Mouse (Mus musculus): ENCODE results near the gene Ppm1l. TPM values are rescaled to one million over a fixed set of nuclear protein-coding genes. Genes with fewer than 3 reads are reported as not detected.

Gene Ppm1l
- total and polyA plus RNA-seq, 3 experiments: not detected

DNA sequence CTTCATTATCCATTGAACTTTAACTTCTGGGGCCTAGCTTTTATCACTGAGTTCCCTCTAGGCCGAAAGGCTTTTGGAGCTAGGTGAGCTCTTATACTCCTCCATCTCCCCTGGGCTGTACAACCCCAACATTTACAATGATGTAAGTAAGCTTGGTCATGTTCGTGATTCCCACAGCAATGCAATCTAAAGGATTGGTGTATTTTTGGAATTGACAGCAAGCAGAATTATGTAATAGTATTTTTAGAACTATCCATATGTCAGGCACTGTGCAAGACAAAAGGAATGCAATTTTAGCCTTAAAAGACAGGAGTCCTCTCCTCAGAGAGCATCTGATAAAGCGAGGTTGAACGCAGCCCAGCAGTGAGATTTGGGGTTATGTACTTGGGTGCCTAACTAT, 149.1 kb downstream of the Ppm1l start:
- TF ChIP-seq JUND (IDR thresholded peaks at IDR 0.05; ENCODE audit: low read depth, low read length): no peak
- no peak for TF ChIP-seq TAL1 (IDR thresholded peaks at IDR 0.05; ENCODE audit: low read length)
- no peak for TF ChIP-seq MAX (IDR thresholded peaks at IDR 0.05; ENCODE audit: low read length)
- TF ChIP-seq EP300 (IDR thresholded peaks at IDR 0.05; ENCODE audit: low read depth in 1 of 2, low read length in 2 of 2): no peak
- no peaks in the 10 kb centered on the region for H3K79me2 ChIP-seq (ENCODE audit: control insufficient read depth, insufficient read depth, low read length, poor library complexity)
- no peaks in the 10 kb centered on the region for H3K9me3 ChIP-seq (replicated peaks; ENCODE audit: insufficient read depth, low read length)
- no peaks in the 10 kb centered on the region for H3K27me3 ChIP-seq (ENCODE audit: control insufficient read depth in 1 of 2, insufficient read depth in 2 of 2, low read length in 2 of 2)
- H3K27ac ChIP-seq (ENCODE audit: control insufficient read depth, low read depth, low read length): no peak overlapping the region
- peaks cover 0 to 7% of the 10 kb centered on the region in 2 experiments; a peak in 2 of 4 replicates for H3K4me1 ChIP-seq (ENCODE audit: control insufficient read depth in 1 of 2, insufficient read depth in 2 of 2, low read length in 2 of 2)
- no peak overlapping the region for H3K4me3 ChIP-seq (ENCODE audit: control insufficient read depth in 1 of 2, insufficient read depth in 1 of 2, low read depth in 2 of 2, low read length in 2 of 2)
- no peak for DNase-seq (ENCODE audit: low read depth, low spot score)
- no peak overlapping the region for H3K9ac ChIP-seq (ENCODE audit: control insufficient read depth, low read depth, low read length, poor library complexity, severe bottlenecking)
- H3K36me3 ChIP-seq (ENCODE audit: control insufficient read depth in 1 of 2, insufficient read depth in 2 of 2, low read length in 2 of 2): no peaks in the 10 kb centered on the region; a peak in 1 of 4 replicates

DNA sequence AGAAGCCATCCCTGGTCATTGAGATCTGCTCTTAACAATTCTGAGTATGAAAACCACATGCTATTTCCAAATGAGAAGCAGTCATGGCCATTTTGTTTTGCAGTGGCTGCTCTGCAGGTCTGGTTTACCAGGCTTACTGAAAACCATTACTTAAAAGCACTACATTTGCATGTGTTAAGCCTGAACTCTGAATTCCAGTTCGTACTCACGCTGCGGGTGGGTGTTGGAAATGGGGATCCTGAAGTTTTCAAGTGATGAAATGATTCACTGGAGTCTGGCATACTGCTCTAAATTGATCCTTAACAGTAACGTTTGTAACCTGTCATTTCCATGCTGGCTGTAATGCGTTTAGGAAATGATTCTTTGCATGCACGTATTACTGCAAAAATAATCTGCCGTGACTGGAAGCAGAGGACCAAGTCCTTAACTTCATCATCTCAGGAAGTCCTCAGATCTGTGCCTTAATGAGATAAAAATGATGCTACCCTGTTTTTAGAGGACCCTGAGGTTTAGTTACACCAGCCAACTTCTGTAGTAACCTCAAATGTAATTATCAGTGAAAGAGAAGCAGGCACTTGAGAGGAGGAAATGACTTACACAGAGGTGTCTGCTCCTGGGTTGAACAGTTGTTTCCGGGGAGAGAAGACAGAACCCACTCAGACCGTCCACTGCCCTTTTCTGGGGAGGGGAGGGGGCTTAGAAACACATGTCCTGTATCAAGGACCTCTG, 151.8 kb downstream of the Ppm1l start:
- TF ChIP-seq RCOR1 (IDR thresholded peaks at IDR 0.05; ENCODE audit: low read depth, low read length) (no peak), TCF12 (IDR thresholded peaks at IDR 0.05; ENCODE audit: low read depth, low read length) (peak; percentile 25; the same call in 1 of the 2 replicates), ZNF384 (IDR thresholded peaks at IDR 0.05; ENCODE audit: low read depth, low read length) (no peak)
- H3K4me1 ChIP-seq (ENCODE audit: control insufficient read depth in 1 of 2, insufficient read depth in 2 of 2, low read length in 2 of 2): peaks cover 0 to 7% of the 10 kb centered on the region in 2 experiments; a peak in 2 of 4 replicates

DNA sequence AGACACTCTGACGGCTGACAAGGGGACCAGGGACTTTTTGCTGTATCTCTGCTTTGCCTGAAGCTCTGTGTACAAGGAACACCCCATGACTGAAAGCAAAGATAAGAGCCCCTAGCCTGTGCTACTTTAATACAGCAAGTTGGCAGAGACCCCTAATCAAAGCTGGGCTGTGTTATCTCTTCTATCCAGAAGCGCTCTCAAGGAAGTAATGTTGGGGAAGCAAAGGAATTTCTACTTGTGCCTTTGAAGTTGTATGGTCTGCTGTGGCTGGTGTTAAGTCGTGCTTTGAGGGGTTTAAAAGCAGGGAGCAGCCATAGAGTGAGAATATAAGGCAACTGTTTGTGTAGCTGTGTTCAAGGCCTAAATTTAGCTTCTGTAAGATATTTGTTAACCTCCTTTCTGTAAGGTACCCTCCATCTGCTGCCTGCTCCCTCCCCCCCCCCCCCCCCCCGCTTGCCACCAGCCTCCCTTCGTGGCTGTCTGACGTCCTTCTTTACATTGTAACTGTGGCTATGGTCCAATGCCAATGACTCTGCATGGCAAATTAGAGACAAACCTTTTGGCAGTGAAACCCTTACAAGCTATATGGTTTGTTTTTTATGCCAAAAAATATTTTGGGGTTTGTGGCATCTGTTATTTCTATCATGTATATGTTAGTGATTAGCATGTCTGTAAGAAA, 152.9 kb downstream of the Ppm1l start:
- H3K36me3 ChIP-seq (ENCODE audit: control insufficient read depth in 1 of 2, insufficient read depth in 2 of 2, low read length in 2 of 2): no peaks in the 10 kb centered on the region; a peak in 1 of 4 replicates
- peak; percentile 67 for DNase-seq (ENCODE audit: low read depth, low spot score)
- no peak overlapping the region for H3K4me3 ChIP-seq (ENCODE audit: control insufficient read depth in 1 of 2, insufficient read depth in 1 of 2, low read depth in 2 of 2, low read length in 2 of 2)
- peaks cover 0 to 7% of the 10 kb centered on the region in 2 experiments; a peak in 2 of 4 replicates for H3K4me1 ChIP-seq (ENCODE audit: control insufficient read depth in 1 of 2, insufficient read depth in 2 of 2, low read length in 2 of 2)
- H3K79me2 ChIP-seq (ENCODE audit: control insufficient read depth, insufficient read depth, low read length, poor library complexity): no peaks in the 10 kb centered on the region
- H3K27ac ChIP-seq (ENCODE audit: control insufficient read depth, low read depth, low read length): no peak overlapping the region
- H3K9ac ChIP-seq (ENCODE audit: control insufficient read depth, low read depth, low read length, poor library complexity, severe bottlenecking): no peak overlapping the region
- H3K27me3 ChIP-seq (ENCODE audit: control insufficient read depth in 1 of 2, insufficient read depth in 2 of 2, low read length in 2 of 2): no peaks in the 10 kb centered on the region
- TF ChIP-seq KAT2A (conservative IDR thresholded peaks at IDR 0.05; ENCODE audit: low read depth, low read length) (no peak), EP300 (IDR thresholded peaks at IDR 0.05; ENCODE audit: low read depth in 1 of 2, low read length in 2 of 2) (peak; percentile 62 to 63), GATA1 (IDR thresholded peaks at IDR 0.05; ENCODE audit: low read depth, low read length) (peak; percentile 72), CTCF (IDR thresholded peaks at IDR 0.05 in 2 of 3, conservative IDR thresholded peaks at IDR 0.05 in 1 of 3; ENCODE audit: control insufficient read depth in 1 of 3, insufficient read depth in 1 of 3, low read depth in 2 of 3, low read length in 3 of 3, poor library complexity in 1 of 3, severe bottlenecking in 1 of 3) (no peak), MXI1 (IDR thresholded peaks at IDR 0.05; ENCODE audit: low read depth, low read length) (no peak), CHD1 (IDR thresholded peaks at IDR 0.05; ENCODE audit: low read depth, low read length) (no peak), ZMIZ1 (IDR thresholded peaks at IDR 0.05; ENCODE audit: low read depth, low read length) (no peak), TAL1 (IDR thresholded peaks at IDR 0.05; ENCODE audit: low read length) (peak; percentile 76), USF2 (IDR thresholded peaks at IDR 0.05; ENCODE audit: borderline replicate concordance in 1 of 2, insufficient read depth in 1 of 2, low read depth in 1 of 2, low read length in 2 of 2) (no peak), MEF2A (IDR thresholded peaks at IDR 0.05; ENCODE audit: extremely low read depth, insufficient replicate concordance, low read depth, low read length, poor library complexity, severe bottlenecking) (no peak), NELFE (IDR thresholded peaks at IDR 0.05; ENCODE audit: low read depth, low read length) (no peak), ZC3H11A (IDR thresholded peaks at IDR 0.05; ENCODE audit: low read depth, low read length) (no peak), RCOR1 (IDR thresholded peaks at IDR 0.05; ENCODE audit: low read depth, low read length) (peak; percentile 85), TCF12 (IDR thresholded peaks at IDR 0.05; ENCODE audit: low read depth, low read length) (peak; percentile 83)
- H3K9me3 ChIP-seq (replicated peaks; ENCODE audit: insufficient read depth, low read length): no peaks in the 10 kb centered on the region

More for the DNA sequence above, 151.8 kb downstream of the Ppm1l start:
- no peak overlapping the region; the same call in 1 of the 2 replicates for H3K27ac ChIP-seq (ENCODE audit: control insufficient read depth, low read depth, low read length)
- H3K36me3 ChIP-seq (ENCODE audit: control insufficient read depth in 1 of 2, insufficient read depth in 2 of 2, low read length in 2 of 2): no peaks in the 10 kb centered on the region; a peak in 1 of 4 replicates
- no peaks in the 10 kb centered on the region for H3K9me3 ChIP-seq (replicated peaks; ENCODE audit: insufficient read depth, low read length)
- H3K4me3 ChIP-seq (ENCODE audit: control insufficient read depth in 1 of 2, insufficient read depth in 1 of 2, low read depth in 2 of 2, low read length in 2 of 2): no peak overlapping the region
- no peaks in the 10 kb centered on the region for H3K79me2 ChIP-seq (ENCODE audit: control insufficient read depth, insufficient read depth, low read length, poor library complexity)
- peak; percentile 4 for DNase-seq (ENCODE audit: low read depth, low spot score)
- H3K9ac ChIP-seq (ENCODE audit: control insufficient read depth, low read depth, low read length, poor library complexity, severe bottlenecking): no peak overlapping the region
- H3K27me3 ChIP-seq (ENCODE audit: control insufficient read depth in 1 of 2, insufficient read depth in 2 of 2, low read length in 2 of 2): no peaks in the 10 kb centered on the region
